Mouse (Mus musculus) urinary bladder, postnatal 10 days (tissue): ENCODE measurements around the gene Ank3.

Experiments
- DNase-seq: peaks from one replicate; pipeline ENCODE4 v3.0.0; 2022; ENCODE audit warnings: low spot score

Ank3 gene

DNA sequence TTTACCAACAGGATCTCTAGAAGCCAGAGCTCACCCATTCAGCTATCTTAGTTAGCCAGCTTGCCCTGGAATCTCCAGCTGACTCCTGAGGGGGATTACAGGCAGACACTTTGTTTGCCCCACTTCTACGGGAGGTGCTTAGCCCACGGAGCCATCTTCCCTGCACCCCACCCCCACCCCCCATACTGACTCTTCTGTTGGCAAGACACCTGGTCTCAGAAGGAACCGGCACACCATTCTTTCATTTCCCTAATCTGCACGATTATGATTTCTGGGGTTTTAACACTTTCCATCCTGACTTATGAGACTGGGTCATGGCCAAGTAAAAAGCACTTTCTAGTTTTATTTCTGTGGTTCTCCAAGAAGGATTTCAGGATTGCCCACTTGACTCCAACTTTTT, 268.9 kb downstream of the Ank3 start:
- no peak for DNase-seq

DNA sequence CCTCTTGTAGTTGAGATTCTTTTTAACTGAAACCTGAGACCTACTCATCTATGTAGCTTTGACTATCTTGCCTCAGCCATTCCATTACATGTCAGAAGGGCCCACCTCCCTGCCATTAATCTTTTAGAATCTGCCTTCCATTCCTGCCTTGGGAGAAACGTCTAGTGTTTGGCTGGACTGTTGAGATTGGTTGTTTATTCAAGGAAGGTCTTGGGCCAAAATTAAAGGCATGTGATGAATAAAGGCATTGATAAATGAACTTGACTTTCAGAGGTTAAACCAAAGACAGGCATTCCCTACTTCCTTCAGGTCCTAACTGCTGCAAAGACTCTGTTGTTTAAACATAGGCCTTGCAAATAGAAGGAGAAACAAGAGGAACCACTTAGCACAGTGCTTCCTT, 271.9 kb downstream of the Ank3 start:
- no peak for DNase-seq

DNA sequence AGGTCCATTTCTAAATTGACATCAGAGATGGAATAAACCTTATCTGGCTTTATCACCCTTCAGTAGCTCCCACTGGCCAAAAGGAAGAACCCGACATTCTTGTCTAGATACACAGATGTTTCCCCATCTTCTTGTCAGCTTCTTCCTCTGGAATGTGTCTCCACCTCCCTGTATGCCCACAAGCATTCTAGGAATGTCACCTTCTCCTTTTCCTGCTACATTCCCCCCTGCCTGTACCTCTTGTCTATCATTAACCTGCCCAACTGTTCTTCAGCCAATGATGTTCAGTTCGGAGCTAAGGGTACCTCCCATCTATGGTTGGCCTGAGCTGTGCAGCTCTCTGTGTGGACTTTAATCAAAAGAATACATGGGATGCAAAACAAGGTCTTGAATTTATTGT, 272.4 kb downstream of the Ank3 start:
- DNase-seq: no peak

DNA sequence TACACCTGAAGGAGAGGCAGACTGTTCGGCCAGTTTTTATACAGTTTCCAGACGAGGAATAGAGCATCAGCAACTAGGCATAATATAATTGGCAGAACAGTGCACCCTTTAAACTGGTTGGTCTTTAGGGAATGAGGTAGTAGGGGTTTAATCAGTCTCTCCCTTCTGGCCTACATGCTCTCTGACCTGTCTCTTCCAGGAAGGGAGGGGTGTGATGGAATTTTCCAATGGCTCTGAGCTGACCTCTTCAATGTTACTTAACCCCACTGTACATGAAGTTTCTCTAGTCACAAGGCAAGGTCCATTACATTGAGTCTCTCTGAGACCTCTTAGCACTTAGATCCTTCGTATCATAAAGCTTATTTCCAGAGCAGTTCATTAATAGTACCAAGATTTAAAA, 272.9 kb downstream of the Ank3 start:
- DNase-seq: no peak

DNA sequence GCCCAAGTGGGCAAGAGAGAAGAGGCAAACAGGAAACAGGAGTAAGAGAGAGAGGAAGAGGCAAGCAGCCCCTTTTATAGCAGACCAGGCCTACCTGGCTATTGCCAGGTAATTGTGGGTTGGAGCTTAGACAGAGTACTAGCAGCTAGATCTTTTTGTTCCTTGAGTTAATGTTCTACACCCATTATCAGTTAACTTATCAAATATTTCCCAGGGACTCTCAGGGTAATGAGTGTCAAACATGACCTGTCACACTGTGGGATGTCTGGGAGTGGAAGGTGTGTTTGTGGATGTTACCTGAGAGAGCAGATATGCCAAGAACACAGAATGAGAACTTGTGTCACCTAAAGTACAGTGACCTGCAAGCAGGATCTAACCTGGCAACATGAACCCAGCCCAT, 274.0 kb downstream of the Ank3 start:
- no peak for DNase-seq

DNA sequence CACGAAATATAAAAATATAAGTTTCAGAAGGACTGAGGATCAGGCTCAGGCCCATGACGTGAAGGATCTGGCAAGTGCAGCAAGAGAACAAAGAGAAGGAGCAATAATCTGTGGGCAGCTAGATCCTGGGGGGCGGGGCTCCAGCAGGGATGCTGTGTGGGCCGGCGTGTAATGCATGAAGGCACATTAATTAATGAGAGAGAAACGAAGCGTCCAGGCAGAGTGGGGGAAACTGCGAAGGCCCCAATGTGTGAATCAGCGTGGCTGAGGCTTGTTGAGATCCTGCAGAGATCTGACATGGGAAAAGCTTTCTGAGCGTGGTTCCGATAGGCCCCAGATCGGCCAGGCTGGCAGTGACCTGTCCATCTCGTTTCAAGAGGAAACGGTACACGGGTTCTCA, 279.7 kb downstream of the Ank3 start:
- DNase-seq: no peak

DNA sequence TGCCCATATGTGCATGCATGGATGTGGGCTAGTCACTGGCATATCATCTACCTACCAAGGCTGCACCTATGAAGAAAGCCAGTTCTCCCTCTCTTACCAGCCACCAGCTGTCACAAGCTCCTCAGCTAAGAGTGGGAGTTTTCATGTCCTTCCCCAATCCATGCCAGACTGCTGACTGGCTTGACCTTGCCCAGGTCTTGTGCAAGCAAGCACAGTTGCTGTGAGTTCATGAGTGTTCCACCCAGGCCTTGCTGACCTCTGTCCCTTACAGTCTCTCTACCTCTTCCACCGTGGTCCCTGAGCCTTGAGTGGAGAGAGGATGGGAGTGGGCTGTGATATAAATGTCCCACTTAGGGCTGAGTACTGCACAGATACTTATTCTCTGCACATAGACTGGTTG, 287.8 kb downstream of the Ank3 start:
- no peak for DNase-seq

DNA sequence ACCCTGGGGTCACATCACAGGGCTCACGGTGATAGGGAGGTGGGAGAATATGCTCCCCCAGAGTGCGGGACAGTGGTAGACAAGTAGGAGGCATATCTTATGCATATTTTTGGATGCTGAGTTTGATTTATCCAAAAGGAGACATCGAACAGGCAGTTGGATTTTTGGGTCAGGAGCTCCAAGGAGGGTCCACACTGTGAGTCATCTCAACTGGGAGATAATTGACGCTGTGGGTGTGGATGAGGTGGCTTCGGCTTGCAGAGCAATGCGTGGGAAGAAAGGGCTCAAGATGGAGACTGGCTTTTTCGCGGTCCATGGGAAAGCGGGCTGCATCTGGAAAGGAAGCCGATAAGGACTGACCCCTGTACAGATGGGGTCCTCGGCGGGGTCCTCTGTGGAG, 290.5 kb downstream of the Ank3 start:
- DNase-seq: no peak

DNA sequence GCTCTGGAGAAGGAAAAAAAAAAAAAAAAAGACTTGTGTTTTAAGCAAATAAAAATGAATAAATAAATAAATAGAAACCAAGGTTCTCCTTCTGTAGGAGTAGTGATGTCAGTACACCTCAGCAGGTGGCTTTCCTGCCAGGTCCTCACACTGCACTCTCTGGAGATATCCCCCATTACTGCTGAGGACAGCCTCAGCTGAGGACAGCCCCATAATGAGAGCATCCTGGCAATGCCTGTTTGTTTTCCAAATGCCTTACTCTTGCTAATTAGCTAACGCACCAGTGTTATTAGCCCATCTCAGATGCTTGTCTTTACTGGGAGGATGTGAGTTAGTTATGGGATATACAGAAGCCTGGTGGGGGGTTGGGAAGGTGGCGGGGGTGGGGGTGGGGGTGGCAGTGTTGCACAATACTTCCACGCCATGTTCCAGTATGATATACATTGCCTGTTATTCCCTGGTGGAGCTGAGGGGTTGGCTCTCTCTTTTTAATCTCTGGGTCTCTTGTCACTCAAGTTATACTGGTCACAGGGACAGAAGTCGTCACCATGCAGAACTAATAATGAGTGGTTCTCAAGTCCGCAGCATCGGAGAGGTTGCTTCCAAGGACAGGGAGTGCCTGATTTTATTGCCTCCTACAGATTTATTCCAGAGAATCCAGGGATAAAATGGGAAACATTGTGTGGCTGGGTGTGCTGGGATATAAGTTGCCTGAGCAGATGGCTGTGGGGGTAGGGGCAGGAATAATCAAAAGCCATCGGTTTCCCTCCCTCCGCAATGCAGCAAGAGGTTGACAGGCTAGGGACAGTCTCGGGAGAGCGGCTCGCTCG, 291.8 kb downstream of the Ank3 start:
- no peak for DNase-seq

DNA sequence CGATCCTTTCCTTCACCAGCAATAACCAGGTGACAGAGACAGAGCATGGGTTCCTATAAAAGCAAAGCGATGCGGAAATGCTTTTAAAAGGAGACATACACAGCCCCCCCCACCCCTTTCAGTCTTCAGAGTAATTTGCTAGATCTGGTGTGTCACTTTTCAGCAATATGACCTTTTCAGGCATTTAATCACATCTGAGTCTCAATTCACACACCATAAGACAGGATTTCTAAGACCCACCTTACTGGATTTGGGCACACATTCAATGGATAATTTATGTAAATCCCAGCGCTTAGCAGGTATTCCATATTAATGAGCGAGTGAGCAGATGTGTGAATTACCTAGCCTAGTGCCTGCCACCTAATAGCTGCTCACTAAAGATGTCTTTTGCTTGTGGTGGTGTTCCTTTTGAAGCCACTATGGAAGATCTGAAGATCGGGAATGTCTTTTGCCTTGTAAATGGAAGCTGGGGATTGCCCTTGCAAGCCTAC, 292.4 kb downstream of the Ank3 start:
- DNase-seq: no peak

DNA sequence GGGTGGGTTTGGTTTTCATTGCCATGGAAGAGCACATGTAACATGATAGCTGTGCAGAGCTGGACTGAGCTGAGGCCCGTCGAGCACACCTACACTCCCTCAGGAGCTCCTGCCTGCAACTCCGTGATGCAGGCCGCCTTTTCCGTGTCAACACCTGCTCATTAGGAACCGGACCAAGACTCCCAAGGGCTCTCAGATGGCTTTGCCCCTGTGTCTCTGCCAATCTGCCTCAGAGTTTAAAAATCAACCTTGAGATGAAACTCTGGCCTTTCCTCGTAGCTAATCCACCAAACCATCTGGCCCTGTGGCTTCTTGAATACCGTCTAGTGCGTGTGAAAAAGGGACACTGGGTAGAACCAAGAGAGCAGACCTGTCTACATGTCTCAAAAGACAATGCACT, 297.4 kb downstream of the Ank3 start:
- no peak for DNase-seq

DNA sequence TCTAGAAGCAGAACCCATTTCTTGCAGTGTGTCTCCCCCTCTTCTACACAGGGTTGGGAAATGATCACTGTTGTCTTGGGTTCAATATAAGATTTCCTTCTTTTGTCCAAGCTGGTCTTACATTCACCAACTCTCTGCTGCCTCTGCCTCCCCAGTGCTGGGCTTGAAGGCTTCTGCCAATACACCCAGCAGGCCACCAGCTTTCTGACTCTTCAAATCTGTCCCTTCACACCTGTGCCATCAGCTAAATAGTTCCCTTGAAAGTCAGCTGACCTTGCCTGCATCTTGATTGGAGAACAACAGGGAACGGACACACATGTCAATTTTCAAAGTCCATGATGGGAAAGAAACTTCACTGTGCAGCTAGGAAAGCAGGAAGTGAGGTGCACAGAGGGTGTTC, 300.1 kb downstream of the Ank3 start:
- DNase-seq: no peak

DNA sequence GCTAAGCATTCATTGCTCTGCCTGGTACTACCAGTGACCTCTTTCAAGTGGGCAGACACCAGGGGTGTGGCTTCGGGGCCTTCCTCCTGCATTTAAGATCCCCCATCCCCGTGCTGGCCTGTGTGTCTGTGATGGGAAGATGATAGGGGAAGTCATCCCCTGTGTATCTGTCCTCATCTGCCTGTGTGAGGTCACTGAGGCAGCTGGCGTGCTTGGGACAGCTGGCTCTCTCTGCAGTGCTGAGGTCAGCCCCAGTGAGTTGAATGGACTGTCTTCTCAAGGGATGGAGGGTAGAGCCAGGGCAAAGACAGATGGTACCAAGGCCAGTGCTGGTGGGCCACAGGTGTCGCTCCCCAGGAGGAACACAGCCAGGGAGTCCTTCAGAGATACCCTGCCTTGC, 302.7 kb downstream of the Ank3 start:
- DNase-seq: no peak

DNA sequence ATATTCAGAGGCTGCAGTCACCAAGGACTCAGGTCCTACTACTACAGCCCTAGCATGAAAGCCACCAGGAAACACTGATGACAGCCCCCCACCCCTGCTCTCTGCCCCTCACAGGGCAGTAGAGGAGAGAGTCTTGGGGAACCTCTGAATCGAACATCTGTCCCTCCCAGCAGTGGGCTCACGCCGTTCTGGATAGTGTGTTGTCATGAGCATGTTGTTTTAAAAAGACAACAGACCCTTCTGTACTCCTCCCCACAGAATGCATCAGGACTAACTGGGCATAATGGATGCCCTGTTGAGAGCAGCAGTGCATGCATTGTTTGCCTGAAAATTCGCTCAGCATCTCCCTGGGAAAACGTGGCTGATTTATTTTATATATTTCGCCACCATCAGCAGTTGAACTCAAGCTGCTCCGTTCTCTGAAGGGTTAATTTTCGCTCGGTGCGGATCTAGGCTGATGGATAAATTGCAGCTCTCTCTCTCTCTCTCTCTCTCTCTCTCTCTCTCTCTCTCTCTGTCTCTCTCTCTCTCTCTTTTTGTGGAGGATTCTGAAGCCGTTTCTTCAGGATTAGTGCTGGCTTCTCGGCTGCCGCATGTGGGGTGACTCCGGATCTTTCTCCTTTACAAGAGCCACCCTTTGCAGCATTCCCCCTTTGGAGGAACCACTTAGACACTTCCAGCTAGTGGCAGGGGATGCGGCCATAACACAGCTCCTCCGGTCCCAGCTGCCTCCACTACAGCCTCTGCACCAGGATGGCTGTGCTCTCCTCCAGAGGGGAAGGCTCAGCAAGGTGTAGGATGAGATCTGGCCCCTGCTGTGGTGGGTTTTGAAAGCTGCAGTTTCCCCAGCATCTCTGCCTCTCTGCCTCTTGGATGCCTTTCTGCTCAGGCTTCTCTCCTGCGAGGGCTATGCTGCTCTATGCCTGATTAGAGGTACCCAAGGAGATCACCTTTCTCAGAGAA, 307.5 kb downstream of the Ank3 start:
- DNase-seq: no peak

DNA sequence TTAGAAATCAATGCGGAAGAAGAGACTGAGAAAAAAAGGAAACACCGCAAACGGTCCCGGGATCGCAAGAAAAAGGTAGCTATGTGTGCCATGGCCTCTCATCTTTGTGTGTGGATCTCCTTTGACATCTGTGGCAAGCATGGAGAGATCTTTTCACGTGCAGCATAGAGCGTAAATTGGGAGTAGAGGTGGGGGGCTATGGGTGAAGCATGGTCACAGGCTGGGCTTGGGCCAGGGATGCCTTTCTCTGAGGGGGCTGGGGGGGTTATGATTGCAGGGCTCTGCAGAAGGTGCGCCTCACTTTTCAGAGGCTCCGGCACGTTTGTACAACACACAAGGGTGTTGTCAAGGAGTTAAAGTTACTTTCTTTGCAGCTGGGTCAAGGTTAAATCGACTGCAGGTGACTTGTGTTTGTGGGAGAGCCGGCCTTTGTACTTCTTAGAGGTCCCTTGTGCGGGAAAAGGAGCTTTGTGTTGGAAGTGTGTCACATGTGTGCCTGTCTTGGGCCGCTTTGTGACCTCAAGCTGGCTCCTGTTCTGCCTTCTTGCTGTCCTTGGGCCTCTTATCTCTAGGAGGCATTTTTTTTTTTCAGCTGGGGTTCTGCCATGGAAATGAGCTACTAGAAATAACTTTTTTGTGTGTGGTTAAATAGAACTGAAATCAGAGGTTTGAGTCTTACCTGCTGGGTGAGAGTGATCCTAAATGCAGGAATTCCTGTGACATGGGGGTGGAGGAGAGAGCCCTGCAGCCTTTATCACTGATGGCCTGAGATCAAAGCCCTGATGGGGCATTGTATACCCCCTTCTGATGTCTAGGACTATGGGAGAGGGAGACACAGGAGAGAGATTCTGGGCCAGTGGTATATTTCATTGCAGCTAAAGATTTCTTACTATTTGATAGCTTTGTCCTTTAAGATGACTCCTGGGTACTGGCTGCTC, 308.5 kb downstream of the Ank3 start:
- no peak for DNase-seq

DNA sequence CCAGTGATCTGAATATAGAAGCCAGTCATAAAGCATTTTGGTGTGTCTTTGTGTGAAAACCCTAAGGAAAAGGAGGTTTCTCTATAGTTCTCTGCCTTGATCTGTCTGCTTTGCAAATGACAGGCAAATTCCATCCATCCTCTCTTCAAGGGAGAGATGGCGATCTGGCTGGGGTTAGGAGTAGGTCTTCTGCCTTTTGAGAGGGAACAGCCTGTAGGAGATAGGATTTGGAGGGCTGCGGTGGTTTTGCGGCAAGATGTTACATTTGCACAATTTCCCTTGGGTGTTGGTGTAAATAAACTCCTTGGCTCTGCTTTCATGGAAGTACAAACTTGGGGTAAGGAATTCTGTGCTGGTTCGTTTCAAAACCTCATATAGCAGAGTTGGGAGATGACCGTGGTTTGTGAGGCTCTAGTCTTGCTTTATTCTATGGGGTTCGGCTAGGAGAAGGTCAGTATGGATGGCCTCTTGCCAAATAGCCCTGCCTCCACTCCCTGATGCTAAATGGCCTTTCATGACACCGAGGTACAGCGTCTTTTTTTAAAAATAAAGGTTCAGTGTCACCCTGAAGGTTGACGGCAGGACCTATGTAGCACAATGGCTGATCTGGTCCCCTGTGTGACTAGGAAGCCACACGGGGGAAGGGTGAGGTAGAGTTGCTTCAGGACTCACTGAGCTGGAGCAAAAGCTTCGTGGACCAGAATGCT, 309.4 kb downstream of the Ank3 start:
- no peak for DNase-seq

DNA sequence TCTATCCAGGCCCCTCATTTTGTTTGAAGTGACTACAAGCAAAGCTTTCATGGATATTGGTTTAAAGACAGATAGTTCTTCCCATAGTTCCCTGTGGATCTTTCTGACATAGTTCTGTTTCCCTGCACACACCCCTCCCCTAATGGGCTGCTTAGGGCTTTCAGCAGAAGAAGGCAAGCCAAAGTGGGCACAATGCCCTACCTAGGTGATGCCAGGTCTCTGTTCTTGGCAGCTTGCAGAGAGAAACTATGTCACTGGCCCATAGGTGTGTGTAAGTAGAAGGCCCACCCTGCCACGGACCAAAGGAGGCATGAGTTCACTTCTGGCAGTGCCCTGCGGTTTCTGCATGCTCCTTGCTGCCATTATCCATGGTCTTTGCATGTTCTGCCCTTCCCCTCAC, 311.1 kb downstream of the Ank3 start:
- DNase-seq: no peak

DNA sequence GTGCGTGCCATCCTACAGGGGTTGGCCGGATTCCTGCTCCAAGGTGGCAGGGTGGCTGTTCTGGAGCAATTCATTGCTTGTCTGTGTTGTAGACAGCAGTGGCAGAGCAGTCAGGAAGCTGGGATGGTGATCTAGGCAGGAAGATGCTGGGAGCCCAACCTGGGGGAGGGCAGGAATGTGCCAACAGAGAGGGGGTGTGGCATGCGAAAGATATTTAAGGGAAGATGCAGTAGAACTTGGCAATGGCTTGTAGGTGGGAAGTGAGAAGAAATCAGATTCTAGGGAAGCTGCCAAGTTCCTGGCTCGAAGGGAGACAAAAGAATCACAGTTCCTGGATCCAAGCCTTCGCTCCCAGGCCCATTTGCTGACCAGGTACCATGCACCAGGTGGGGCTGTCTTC, 312.2 kb downstream of the Ank3 start:
- DNase-seq: no peak

DNA sequence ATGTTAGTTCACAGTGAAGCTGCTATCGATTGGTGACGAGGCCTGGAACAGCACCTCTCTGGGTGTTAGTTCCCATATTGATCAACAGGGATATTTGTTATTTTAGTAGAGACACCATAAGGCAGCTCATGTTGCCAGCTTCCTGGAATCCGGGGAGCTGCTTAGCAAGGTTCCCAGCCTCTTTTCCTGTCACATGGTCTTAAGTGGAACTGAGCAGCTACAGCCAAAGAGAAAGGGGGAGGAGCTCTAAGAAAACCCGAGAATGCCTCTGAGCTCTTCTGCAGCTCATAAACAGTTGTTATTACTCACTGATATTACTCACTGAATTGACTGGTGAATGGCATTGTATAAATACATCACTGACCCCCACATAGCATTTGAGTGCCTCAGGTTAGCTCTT, 318.3 kb downstream of the Ank3 start:
- DNase-seq: no peak

DNA sequence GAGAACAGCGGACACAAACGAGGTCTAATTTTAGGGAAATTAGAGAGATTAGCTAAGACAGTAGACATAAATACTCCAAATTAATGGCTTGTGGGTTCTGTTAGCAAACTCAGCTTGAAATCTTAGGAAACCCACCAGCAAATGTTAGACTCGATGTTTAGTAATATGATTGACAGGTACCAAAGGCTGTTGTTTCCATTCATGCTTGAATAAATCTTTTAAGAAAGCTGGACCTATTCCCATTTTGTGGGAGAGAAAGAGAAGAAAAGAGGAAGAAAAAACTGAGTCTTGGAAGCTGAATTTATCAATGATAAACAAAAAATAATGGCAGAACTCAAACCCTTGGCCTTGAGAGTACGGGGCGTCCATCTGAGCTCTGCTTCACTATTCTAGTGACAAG, 320.8 kb downstream of the Ank3 start:
- no peak for DNase-seq

DNA sequence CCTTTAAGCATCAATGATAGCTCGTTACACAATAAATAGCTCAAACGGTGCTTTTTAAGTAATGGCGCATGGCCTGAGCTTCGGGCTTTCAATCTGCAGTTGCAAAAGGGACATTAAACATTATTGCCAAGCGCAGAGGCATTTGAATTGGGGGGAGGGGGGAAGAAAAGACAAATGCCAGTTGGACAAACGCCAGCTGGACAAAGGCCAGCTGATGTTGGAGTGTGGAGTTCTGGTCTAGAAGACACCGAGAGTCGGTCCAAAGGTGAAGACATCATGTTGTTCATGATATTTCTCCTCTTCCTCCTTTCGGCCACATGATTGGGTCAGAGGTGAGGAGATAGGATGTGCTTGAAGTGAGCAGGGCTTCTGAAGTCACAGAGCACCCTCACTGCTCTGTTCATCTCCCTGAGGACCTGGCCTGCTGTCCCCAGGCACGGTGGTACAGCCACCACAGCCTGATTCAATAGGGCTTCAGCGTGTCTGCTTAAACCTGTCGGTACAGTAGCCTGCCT, 321.4 kb downstream of the Ank3 start:
- DNase-seq: no peak
